Mouse (Mus musculus) adrenal gland, postnatal 10 days (tissue): ENCODE data around the gene Tceanc2. TPM values are rescaled to one million over a fixed set of nuclear protein-coding genes. Genes with fewer than 3 reads are reported as not detected.
A peak's percentile ranks its signal among the peaks of the same experiment; 100 is the strongest.

Source experiments
- DNase-seq: peaks from one replicate; pipeline ENCODE4 v3.0.0; 2021; ENCODE audit warnings: mixed read lengths
- long read RNA-seq, 2 experiments: library from polyadenylated mRNA; stranded (forward); transcript quantifications; one replicate each; pipeline ENCODE4 v2.0.0; 2021
- total RNA-seq, 2 experiments: library from RNA; stranded (reverse); gene quantifications; 2 replicates each; pipeline ENCODE4 v1.2.3; 2021

The Tceanc2 gene
- total RNA-seq: 10 to 100 TPM; 22.4 to 22.8 TPM
- long read RNA-seq, experiment 1, full-length matches to known transcripts: 9 of 15 reads
- long read RNA-seq, experiment 1, partial matches to known transcripts: 1 of 15 reads
- long read RNA-seq, experiment 1, other reads (novel, unspliced or antisense): 5 of 15 reads
- long read RNA-seq, experiment 2, full-length matches to known transcripts: 10 of 15 reads
- long read RNA-seq, experiment 2, partial matches to known transcripts: 0 of 15 reads
- long read RNA-seq, experiment 2, other reads (novel, unspliced or antisense): 5 of 15 reads

- peak; percentile 73 for DNase-seq
Observed at GRCm38 (mm10) chr4:107178830-107179490, at the start of gene Tceanc2. Gene Tceanc2 (minus strand): TSS chr4:107179116.

GRCm38 (mm10) chr4:107226313-107226712 lies 47.4 kb upstream of the Tceanc2 start:
- DNase-seq: no peak

- peak; percentile 76 for DNase-seq
Observed at GRCm38 (mm10) chr4:107223225-107224204, 44.6 kb upstream of the Tceanc2 start.

- peak; percentile 18 for DNase-seq
Observed at GRCm38 (mm10) chr4:107221524-107221923, 42.6 kb upstream of the Tceanc2 start.

GRCm38 (mm10) chr4:107217574-107217973 lies 38.7 kb upstream of the Tceanc2 start:
- DNase-seq: peak; percentile 69

DNA sequence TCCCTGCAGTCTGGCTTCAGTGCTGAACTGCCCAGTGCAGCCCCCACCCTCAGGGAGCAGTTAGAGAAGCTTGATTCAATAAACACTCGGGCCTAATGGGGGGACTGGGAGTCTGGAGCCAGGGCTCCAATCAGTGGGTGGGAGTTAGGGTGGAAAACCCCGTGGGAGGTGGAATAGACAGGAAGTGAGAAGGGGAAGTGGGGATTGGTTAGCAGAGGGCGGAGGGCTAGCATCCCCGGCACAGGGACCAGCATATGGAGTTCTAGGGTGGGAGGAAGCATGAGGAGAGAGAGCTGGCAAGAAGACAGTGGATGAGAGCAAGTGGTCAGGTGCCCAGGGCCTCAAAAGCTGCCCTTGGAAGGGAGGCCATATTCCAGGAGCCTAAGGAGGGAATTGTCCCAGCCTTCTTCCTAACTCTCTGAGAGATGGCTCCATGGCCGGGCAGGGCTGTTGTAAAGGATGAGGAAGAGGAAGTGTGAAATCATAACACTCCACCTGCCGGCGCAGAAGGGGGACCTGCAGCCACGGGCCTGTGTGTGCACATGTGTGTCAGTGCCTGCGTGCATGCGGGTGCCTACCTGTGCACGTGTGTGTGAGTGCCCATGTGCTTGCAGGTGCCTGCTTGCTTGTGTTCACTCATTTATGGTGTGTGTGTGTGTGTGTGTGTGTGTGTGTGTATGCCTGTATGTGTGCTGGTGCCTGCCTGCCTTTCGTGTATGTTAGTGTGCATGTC lies 34.5 kb upstream of the Tceanc2 start:
- DNase-seq: no peak

GRCm38 (mm10) chr4:107211936-107212335 lies 33.0 kb upstream of the Tceanc2 start:
- no peak for DNase-seq

GRCm38 (mm10) chr4:107211465-107211864 lies 32.5 kb upstream of the Tceanc2 start:
- no peak for DNase-seq

- no peak for DNase-seq
Observed at GRCm38 (mm10) chr4:107210483-107211097, 31.7 kb upstream of the Tceanc2 start.

GRCm38 (mm10) chr4:107208880-107209279 lies 30.0 kb upstream of the Tceanc2 start, which contains the start of gene Ldlrad1:
Gene Ldlrad1 (plus strand): TSS chr4:107209180.
- DNase-seq: no peak

GRCm38 (mm10) chr4:107207016-107207415 lies 28.1 kb upstream of the Tceanc2 start:
- no peak for DNase-seq

DNA sequence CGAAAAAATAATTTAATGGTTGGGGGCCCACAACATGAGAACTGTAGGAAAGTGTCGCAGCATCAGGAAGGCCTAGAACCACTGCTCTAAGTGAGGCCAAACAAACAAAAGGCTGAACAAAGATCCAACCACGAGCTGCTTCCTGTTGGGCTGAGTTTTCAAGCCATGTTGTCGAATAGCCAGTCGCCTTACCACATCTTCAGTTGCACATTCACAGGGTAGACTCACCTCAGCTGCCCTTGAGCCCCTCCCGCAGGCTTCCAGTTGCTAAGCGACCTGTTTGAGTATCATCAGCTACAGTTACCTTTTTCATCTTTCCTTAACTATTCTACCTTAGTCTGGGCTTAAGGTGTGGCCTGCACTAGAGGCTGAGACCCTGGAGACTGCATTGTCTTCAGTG lies 24.1 kb upstream of the Tceanc2 start:
- no peak for DNase-seq

DNA sequence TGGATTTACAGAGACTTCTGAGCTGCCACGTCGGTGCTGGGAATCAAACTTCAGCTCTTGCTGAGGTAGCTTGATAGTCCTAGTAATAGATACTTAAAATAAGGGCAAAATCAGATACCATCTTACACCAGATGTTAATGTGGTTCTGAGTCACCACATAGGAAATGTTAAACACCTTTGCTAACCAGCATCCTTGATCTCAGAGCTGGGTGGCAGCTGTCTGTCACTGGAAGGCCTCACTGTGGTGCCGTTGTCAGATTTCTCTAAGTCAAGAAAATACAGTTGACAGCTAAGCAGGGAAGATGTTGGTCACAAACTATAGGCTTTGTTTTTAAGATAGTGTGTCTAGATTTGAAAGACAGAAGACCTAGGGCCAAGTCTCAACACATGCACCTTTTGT lies 22.9 kb upstream of the Tceanc2 start:
- no peak for DNase-seq

GRCm38 (mm10) chr4:107198072-107198471 lies 19.2 kb upstream of the Tceanc2 start:
- no peak for DNase-seq

DNA sequence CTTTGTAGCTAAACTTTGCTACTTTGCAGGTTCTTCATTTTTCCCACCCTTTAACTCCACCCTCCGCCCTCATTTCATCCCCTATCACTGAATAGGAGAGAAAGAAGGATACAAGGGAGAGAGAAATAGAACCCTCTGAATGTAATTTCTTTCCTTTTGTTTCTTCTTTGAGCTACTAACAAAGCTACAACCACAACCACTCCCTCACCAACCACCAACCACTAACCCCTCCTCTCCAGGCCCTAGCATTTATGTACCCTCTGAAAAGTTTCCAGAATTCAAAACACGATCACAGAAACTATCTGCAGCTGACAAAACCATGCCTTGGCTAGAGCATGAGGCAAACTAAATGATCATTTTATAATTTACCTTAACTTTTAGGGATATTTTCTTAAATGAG lies 17.5 kb upstream of the Tceanc2 start:
- DNase-seq: no peak

DNA sequence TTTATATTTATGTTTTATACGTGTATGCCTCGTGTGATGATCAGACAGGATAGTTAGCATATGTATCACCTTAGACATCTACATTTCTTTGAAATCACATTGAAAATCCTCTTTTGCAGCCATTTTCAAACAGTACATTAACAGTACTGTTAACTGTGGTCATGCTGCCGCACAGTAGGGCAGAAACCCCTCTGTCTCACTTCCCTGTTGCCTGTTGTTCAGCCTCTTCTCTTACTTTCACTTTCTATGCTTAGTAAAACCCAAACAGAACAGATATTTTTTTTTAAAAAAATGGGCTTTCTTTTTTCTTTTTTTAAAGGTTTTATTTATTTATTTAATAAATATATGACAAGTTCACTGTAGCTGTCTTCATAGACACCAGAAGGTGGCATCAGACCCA lies 14.9 kb upstream of the Tceanc2 start:
- DNase-seq: no peak

DNA sequence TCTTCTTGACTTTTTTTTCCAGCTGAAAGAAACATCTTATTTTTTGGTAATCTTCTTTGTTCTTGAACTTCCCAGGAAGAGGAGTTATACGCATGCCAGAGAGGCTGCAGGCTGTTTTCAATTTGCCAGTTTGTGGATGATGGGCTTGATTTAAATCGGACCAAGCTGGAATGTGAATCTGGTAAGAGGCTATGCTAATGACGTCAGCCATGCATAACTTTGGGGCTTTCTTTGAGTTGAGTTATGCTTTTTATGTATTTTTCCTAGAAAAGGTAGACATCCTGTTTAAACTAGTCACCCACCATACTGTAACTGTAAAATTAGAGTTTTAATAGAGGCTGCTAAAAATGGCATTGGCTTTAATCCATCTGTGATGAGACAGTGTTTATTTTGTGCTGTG lies 6.8 kb upstream of the Tceanc2 start:
- no peak for DNase-seq

GRCm38 (mm10) chr4:107183203-107183602 lies 4.3 kb upstream of the Tceanc2 start:
- DNase-seq: no peak

- no peak for DNase-seq
Observed at GRCm38 (mm10) chr4:107182796-107183195, 3.9 kb upstream of the Tceanc2 start.

DNA sequence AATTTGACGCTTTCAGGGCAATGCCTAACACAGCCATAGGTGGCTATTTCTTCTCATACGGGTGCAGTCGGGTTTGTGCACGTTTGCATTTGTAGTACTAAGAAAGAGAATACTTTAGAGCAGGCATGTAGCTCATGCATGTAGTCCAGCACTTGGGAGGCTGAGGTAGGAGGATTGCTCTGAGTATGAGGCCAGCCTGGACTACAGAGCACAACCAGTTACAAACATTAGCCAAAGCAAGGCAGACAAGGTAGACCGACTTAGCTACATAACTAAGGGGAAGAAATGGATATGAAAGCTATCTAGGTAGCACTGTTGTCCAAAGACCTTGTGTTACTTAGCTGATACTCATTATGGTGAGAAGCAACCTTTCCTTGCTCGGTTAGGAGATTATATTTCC lies 3.0 kb upstream of the Tceanc2 start:
- no peak for DNase-seq

DNA sequence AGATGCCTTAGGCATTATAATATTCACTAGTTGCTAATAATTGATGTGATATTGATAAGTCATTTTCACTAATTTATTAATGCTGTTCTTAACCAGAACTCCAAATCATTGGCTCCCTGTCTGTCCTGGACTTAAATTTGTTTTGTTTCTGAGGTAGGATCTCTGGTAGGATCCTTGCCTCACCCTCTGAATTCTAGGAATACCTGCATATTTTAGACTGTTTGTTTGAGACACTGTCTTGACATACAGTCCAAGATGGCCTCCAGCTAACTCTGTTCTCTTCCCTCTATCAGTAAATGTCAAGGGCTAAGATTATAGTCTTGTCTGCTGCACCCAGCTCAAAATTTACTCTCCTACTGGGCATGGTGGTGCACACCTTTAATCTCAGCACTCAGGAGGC lies 1.8 kb upstream of the Tceanc2 start:
- no peak for DNase-seq

- DNase-seq: no peak
Observed at GRCm38 (mm10) chr4:107179561-107179960, 645 bp upstream of the Tceanc2 start.
